Mouse (Mus musculus) midbrain, embryonic 15.5 days (tissue): ENCODE data around the gene Galnt18. TPM values are rescaled to one million over a fixed set of nuclear protein-coding genes. Genes with fewer than 3 reads are reported as not detected.

Source experiments
- ATAC-seq: fragments of 200-750 bp; cut with Nextera tagmentation; replicated peaks from 2 replicates; pipeline ENCODE4 v1.8.0; 2017; ENCODE audit warnings: moderate TSS enrichment
- H3K27ac ChIP-seq: fragments of 300-500 bp; sonication (generic); 2 replicates; pipeline ENCODE4 v1.5.1; 2015; ENCODE audit warnings: mild to moderate bottlenecking, inconsistent platforms
- H3K27me3 ChIP-seq: fragments of 300-500 bp; sonication (generic); replicated peaks from 2 replicates; pipeline ENCODE4 v1.6.1; 2015; ENCODE audit warnings: inconsistent platforms
- H3K36me3 ChIP-seq: fragments of 300-500 bp; sonication (generic); replicated peaks from 2 replicates; pipeline ENCODE4 v1.6.1; 2015; ENCODE audit warnings: inconsistent platforms
- H3K4me1 ChIP-seq: fragments of 300-500 bp; sonication (generic); 2 replicates; pipeline ENCODE4 v1.6.1; 2015; ENCODE audit warnings: inconsistent platforms
- H3K4me2 ChIP-seq: fragments of 300-500 bp; sonication (generic); 2 replicates; pipeline ENCODE4 v1.6.1; 2015; ENCODE audit warnings: inconsistent platforms, mild to moderate bottlenecking, moderate library complexity
- H3K4me3 ChIP-seq: fragments of 300-500 bp; sonication (generic); 2 replicates; pipeline ENCODE4 v1.5.1; 2015; ENCODE audit warnings: mild to moderate bottlenecking, inconsistent platforms
- H3K9ac ChIP-seq: fragments of 300-500 bp; sonication (generic); 2 replicates; pipeline ENCODE4 v1.6.1; 2015; ENCODE audit warnings: mild to moderate bottlenecking, inconsistent platforms
- H3K9me3 ChIP-seq: fragments of 300-500 bp; sonication (generic); 2 replicates; pipeline ENCODE4 v1.6.1; 2016; ENCODE audit warnings: inconsistent platforms
- WGBS: fragments of 180-500 bp; shearing (Covaris S2); methylation state at CpG from one replicate; pipeline ENCODE4 v1.1.7; 2015; ENCODE audit warnings: mixed read lengths; 5-methylcytosine and 5-hydroxymethylcytosine counted together
- polyA plus RNA-seq: library from polyadenylated mRNA; unstranded; fragments of >200 nt; fragmentation: Nextera tagmentation; extraction: Ambion mirVana; gene quantifications from 2 replicates; pipeline ENCODE4 v1.2.1, GENCODE M21; 2015

Galnt18 gene
- polyA plus RNA-seq, 1 experiment from 2014 or later: 16.8 TPM

DNA sequence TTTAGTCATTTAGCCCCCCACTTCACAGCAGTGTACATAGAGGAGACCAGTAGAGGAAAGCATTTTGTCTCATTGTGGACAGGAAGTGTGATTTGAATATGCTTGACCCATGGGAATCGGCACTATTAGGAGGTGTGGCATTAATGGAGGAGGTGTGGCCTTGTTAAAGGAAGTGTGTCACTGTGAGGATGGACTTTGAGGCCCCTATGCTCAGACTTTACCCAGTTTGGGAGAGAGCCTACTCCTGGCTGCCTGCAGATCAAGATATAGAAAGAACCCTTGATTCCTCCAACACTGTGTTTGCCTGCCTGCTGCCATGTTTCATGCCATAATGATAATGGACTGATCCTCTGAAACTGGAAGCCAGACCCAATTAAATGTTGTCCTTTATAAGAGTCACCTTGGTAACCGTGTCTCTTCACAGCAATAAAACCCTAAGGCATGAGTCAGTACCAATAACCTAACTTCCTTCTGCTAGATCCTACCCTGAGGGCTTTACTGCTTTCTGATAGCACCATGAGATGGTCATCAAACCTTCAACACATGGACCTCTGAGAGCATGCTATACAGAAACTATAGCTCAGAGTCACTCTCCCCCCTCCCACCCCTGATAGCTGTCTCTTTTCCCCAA lies 175.1 kb downstream of the Galnt18 start:
- no peaks in the 10 kb centered on the region for H3K36me3 ChIP-seq
- H3K9ac ChIP-seq: no peak overlapping the region
- H3K4me3 ChIP-seq: no peak overlapping the region
- H3K4me2 ChIP-seq: no peak overlapping the region
- no peaks in the 10 kb centered on the region for H3K9me3 ChIP-seq
- H3K27ac ChIP-seq: no peak overlapping the region
- no peaks in the 10 kb centered on the region; the same call in 1 of the 2 replicates for H3K4me1 ChIP-seq
- WGBS: 86% methylated on average over 2 of the region's 2 CpGs
- no peaks in the 10 kb centered on the region for H3K27me3 ChIP-seq
- ATAC-seq: no peak

- Histone ChIP-seq H3K27me3 (no peaks in the 10 kb centered on the region), H3K27ac (no peak overlapping the region), H3K9me3 (no peaks in the 10 kb centered on the region), H3K9ac (no peak overlapping the region), H3K4me2 (no peak overlapping the region), H3K4me3 (no peak overlapping the region), H3K36me3 (no peaks in the 10 kb centered on the region), H3K4me1 (no peaks in the 10 kb centered on the region; the same call in 1 of the 2 replicates)
- no peak for ATAC-seq
- WGBS: 64% methylated on average over 4 of the region's 4 CpGs
Observed at GRCm38 (mm10) chr7:111603186-111603585, 176.6 kb downstream of the Galnt18 start.

GRCm38 (mm10) chr7:111601339-111602067 lies 178.3 kb downstream of the Galnt18 start:
- H3K36me3 ChIP-seq: no peaks in the 10 kb centered on the region
- H3K4me3 ChIP-seq: no peak overlapping the region
- no peak overlapping the region for H3K4me2 ChIP-seq
- 80% methylated on average over 4 of the region's 4 CpGs for WGBS
- no peak for ATAC-seq
- H3K9me3 ChIP-seq: no peaks in the 10 kb centered on the region
- H3K27ac ChIP-seq: no peak overlapping the region
- no peak overlapping the region for H3K9ac ChIP-seq
- no peaks in the 10 kb centered on the region for H3K27me3 ChIP-seq
- H3K4me1 ChIP-seq: no peaks in the 10 kb centered on the region; the same call in 1 of the 2 replicates

DNA sequence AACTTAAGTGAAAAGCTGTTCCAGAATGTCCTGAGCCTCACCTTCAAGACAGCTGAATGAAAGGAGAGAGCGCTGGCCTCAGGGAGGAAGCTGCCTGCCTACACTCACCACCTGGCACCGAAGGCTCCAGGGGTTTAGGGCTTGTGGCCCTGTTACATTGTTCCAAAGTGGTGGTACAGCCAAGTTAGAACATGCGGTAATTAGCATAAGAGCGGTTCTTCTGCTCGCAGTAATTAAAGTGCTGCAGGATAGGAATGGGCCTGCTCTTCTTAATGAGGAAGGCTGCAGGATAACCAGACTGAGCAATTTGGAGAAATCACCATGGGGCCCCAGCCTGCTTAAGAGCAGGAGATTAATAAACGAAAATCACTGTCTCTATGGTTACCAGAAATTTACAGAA lies 179.0 kb downstream of the Galnt18 start:
- Histone ChIP-seq H3K4me3 (no peak overlapping the region), H3K9ac (no peak overlapping the region), H3K27me3 (no peaks in the 10 kb centered on the region), H3K36me3 (no peaks in the 10 kb centered on the region), H3K9me3 (no peaks in the 10 kb centered on the region), H3K27ac (no peak overlapping the region), H3K4me1 (no peaks in the 10 kb centered on the region; the same call in 1 of the 2 replicates), H3K4me2 (no peak overlapping the region)
- 44% methylated on average over 6 of the region's 6 CpGs for WGBS
- no peak for ATAC-seq

DNA sequence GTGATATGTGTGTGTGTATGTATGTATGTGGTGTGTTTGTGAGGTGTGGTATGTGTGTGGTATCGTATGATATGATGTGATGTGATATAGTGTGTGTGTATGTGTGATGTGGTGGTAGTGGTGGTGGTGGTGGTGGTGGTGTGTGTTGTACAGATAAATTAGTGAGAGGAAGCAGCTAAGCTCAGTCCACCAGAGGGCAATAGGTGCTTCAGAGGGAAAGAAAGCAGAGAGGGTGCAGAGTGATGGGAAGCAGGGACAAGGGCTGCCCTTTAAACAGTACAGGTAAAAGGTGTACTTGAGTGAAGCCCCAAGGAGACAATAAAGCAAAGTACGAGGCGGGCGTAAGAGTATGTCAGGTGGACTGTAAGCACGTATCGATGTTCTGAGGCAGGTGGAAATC lies 186.1 kb downstream of the Galnt18 start:
- H3K27ac ChIP-seq: no peak overlapping the region

DNA sequence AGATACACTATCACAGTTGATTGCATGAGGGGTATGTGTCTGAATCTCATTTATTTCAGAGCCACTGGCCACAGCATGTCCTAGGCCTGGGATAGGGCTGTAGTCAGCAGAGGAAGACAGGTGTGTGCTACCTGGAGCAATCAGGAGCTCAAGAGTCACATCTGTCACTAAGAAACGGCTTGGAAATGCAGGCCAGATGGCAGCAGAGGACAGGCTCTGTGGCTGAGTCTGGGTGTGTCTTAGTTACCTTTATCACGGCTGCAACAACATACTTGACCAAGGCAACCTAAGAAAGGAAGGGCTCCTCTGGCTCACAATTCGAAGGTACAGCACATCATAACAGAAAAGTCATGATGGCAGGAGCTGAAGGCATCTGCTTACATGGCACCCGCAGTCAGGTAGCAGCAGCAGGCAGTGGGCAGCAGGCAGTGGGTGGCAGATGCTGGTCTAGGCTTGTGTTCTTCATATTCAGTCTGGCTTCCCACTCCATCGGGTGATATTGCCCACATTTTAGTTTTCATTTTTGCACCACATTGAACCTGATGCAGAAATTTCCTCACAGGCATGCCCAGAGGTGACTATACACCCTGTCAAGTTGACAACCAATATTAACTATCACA lies 190.2 kb downstream of the Galnt18 start:
- peaks cover 2% of the 10 kb centered on the region; the same call in 1 of the 2 replicates for H3K4me1 ChIP-seq
- H3K9ac ChIP-seq: no peak overlapping the region
- H3K9me3 ChIP-seq: no peaks in the 10 kb centered on the region
- H3K36me3 ChIP-seq: no peaks in the 10 kb centered on the region
- no peak overlapping the region for H3K4me3 ChIP-seq
- H3K4me2 ChIP-seq: no peak overlapping the region
- ATAC-seq: no peak
- WGBS: 75% methylated on average over 5 of the region's 5 CpGs
- H3K27me3 ChIP-seq: no peaks in the 10 kb centered on the region
- H3K27ac ChIP-seq: no peak overlapping the region

More for the DNA sequence above, 186.1 kb downstream of the Galnt18 start:
- Histone ChIP-seq H3K9ac (no peak overlapping the region), H3K27me3 (no peaks in the 10 kb centered on the region), H3K9me3 (no peaks in the 10 kb centered on the region), H3K36me3 (no peaks in the 10 kb centered on the region), H3K4me3 (no peak overlapping the region), H3K4me1 (peaks cover 2% of the 10 kb centered on the region; the same call in 1 of the 2 replicates), H3K4me2 (no peak overlapping the region)
- peak; percentile 45; the same call in 1 of the 2 replicates for ATAC-seq
- 87% methylated on average over 6 of the region's 6 CpGs for WGBS

GRCm38 (mm10) chr7:111588291-111588781 lies 191.4 kb downstream of the Galnt18 start:
- WGBS: 68% methylated on average over 4 of the region's 4 CpGs
- Histone ChIP-seq H3K27ac (no peak overlapping the region), H3K4me1 (no peaks in the 10 kb centered on the region), H3K9ac (no peak overlapping the region), H3K27me3 (no peaks in the 10 kb centered on the region), H3K4me3 (no peak overlapping the region), H3K36me3 (no peaks in the 10 kb centered on the region), H3K9me3 (no peaks in the 10 kb centered on the region), H3K4me2 (no peak overlapping the region)
- no peak for ATAC-seq

DNA sequence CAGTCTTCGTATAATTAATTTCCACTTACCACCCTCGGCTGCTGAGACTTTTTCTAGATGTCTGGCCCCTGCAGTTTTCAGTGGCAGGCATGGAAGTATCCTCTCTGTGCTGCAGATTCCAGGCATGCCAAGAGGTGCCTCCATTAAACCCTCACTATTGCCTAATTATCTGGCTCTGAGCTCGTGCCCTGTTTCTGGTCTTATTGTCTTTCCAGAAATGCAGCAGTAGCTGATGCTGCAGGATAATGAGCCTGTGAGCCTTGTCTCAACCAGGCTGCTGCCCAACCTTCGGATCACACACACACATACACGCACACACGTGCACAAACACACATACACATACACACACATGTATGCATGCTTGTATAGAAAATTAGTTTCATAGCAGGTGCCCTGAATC lies 199.2 kb downstream of the Galnt18 start:
- no peak for ATAC-seq
- H3K36me3 ChIP-seq: no peaks in the 10 kb centered on the region
- no peak overlapping the region for H3K4me2 ChIP-seq
- no peaks in the 10 kb centered on the region for H3K9me3 ChIP-seq
- H3K9ac ChIP-seq: no peak overlapping the region
- peaks cover under 1% of the 10 kb centered on the region; the same call in 1 of the 2 replicates for H3K4me1 ChIP-seq
- no peak overlapping the region for H3K4me3 ChIP-seq
- WGBS: 64% methylated on average over 6 of the region's 6 CpGs
- H3K27ac ChIP-seq: peak overlapping the region; percentile 26; the same call in 1 of the 2 replicates
- H3K27me3 ChIP-seq: no peaks in the 10 kb centered on the region

DNA sequence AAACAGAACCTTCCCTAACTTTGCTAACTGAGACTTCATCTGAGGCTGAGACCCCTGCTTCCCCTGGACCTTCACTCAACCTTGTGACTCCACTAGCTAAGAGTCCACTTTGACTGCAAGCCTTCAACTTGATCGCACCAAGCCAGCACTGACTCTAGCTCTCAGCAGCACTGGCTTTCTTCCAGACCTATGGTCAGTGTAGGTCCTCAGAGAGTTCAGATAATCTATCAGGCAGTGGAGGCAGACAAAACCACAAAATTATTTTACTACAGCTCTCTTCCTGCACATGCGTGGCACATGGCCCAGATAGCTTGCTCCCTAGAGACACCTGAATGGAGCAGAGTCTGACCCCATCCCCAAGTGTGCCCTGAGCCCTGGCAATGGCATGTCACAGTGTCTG lies 204.7 kb downstream of the Galnt18 start:
- no peaks in the 10 kb centered on the region for H3K9me3 ChIP-seq
- H3K4me1 ChIP-seq: 0 out of 2 replicates have a peak, but pooled peaks cover 6% of the 10 kb centered on the region
- H3K36me3 ChIP-seq: no peaks in the 10 kb centered on the region
- no peak overlapping the region for H3K27ac ChIP-seq
- 54% methylated on average over 2 of the region's 2 CpGs for WGBS
- H3K27me3 ChIP-seq: no peaks in the 10 kb centered on the region
- ATAC-seq: no peak
- H3K9ac ChIP-seq: no peak overlapping the region
- H3K4me2 ChIP-seq: no peak overlapping the region
- no peak overlapping the region for H3K4me3 ChIP-seq

DNA sequence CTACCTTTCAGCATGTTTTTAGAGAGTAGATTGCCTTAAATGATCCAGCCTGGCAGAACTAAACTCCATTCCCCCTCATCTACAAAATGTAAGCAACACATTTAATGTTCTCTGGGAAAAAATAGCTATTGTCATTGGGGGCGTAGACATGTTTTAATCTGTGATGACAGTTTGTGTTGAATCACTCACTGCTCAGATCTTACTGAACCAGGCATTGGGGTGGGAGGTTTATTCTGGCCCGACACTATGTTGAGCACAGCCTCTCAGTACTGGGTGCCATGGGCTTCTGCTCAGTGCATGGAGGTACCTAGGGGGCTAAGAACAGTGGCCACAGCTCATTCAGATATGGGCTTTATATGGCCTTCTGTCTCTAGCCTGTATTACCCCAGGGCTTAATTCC lies 207.4 kb downstream of the Galnt18 start:
- H3K4me1 ChIP-seq: 0 out of 2 replicates have a peak, but pooled peaks cover 6% of the 10 kb centered on the region
- H3K9me3 ChIP-seq: no peaks in the 10 kb centered on the region
- H3K27me3 ChIP-seq: no peaks in the 10 kb centered on the region
- no peak overlapping the region for H3K4me3 ChIP-seq
- no peak overlapping the region for H3K27ac ChIP-seq
- no peak overlapping the region for H3K9ac ChIP-seq
- 92% methylated on average over 2 of the region's 2 CpGs for WGBS
- no peak for ATAC-seq
- no peak overlapping the region for H3K4me2 ChIP-seq
- H3K36me3 ChIP-seq: no peaks in the 10 kb centered on the region

DNA sequence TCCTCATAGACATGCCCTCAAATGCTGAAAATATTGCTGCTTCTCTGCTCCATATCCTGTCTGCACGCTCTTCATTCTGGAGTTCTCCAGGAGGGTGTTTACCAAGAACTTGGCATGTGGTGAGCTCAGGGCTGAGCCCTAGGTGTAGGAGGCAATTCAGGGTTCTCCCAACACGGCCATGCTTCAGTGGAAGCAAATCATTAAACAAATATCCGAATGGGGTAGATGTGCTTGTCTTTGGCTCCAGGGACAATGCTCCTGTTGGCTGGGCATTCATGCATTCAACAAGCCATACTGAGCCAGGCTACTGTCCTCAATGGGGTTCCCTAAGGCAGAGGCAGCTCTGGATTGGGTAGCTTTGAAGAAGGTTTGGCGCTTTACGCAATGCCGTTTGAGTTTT lies 212.9 kb downstream of the Galnt18 start:
- no peak overlapping the region for H3K4me3 ChIP-seq
- no peak for ATAC-seq
- WGBS: 83% methylated on average over 6 of the region's 6 CpGs

More for the DNA sequence above, 212.9 kb downstream of the Galnt18 start:
- Histone ChIP-seq H3K27ac (no peak overlapping the region), H3K4me2 (no peak overlapping the region), H3K27me3 (no peaks in the 10 kb centered on the region), H3K4me1 (no peaks in the 10 kb centered on the region), H3K36me3 (no peaks in the 10 kb centered on the region), H3K9ac (no peak overlapping the region), H3K9me3 (0 out of 2 replicates have a peak, but pooled peaks cover 5% of the 10 kb centered on the region)
